Mouse (Mus musculus) layer of hippocampus, postnatal 36 days (tissue): ENCODE measurements around the gene 2700097O09Rik. TPM values are rescaled to one million over a fixed set of nuclear protein-coding genes. Genes with fewer than 3 reads are reported as not detected.
"Not testable (repeated sequence)": the region's sequence is repeated elsewhere in the genome, so short reads cannot be mapped to it uniquely, and the experiment has no call there.

Experiments used
- DNase-seq, 2 experiments: peaks; one replicate each; pipeline ENCODE4 v3.0.0; 2022
- total RNA-seq, 2 experiments: library from RNA; stranded (reverse); gene quantifications; 2 replicates each; pipeline ENCODE4 v1.2.3; 2021

Gene 2700097O09Rik
- total RNA-seq, 2 experiments from 2014 or later = 9.2 to 10.4 TPM

- DNase-seq = no peak
Measured at GRCm38 (mm10) chr12:55027088-55027487, 52.8 kb downstream of the 2700097O09Rik start.

DNA sequence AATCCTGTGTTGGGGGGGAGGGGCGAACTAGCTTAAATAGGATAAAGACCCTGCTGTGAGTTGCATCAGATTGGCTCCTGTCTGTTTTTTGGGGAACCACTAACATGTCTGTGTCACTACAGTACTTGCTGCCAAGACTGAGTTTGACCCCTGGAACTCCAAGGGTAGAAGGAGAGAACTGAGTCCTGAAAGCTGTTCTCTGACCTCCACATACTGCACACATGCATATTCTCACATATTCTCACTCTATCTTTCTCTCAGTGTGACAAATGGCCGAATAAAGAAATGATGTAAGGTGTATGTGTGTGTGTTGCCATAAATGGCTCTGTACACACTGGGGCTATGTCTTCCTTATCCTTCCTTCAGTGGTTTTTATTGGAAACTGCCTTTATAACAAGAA is 56.6 kb downstream of the 2700097O09Rik start:
- no peak for DNase-seq

GRCm38 (mm10) chr12:55019421-55019877 is 60.5 kb downstream of the 2700097O09Rik start:
- DNase-seq = no peak

DNA sequence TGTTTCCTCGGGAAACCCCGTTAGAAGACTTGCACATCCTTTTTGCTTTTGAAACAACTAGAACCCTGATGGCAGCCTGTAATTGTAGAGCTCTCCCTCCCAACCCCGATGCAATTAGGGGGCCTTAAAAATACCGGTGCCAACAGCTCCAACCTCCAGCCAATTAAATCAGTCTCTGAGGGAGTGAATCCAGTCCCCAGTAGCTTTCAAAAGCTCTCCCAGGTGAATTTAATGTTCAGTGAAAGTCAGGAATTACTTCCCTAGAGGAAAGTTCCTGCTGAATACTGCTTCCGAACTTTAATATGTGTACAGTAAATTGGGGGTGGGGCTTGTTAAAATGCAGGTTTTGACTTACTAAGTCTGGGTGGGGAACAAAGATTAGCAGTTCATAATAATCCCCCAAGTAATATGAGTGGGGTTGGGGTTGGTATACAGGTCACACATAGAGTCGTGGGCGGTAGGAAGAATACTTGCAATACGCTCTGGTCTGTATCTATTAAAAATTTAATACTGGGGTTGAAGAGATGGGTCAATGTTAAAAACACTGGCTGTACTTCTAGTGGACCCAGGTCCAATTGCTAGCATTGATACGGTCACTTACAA is 62.7 kb downstream of the 2700097O09Rik start:
- no peak for DNase-seq

- DNase-seq = no peak
Measured at GRCm38 (mm10) chr12:55016339-55017118, 63.4 kb downstream of the 2700097O09Rik start.

GRCm38 (mm10) chr12:55015428-55015827 is 64.5 kb downstream of the 2700097O09Rik start:
- no peak for DNase-seq

DNA sequence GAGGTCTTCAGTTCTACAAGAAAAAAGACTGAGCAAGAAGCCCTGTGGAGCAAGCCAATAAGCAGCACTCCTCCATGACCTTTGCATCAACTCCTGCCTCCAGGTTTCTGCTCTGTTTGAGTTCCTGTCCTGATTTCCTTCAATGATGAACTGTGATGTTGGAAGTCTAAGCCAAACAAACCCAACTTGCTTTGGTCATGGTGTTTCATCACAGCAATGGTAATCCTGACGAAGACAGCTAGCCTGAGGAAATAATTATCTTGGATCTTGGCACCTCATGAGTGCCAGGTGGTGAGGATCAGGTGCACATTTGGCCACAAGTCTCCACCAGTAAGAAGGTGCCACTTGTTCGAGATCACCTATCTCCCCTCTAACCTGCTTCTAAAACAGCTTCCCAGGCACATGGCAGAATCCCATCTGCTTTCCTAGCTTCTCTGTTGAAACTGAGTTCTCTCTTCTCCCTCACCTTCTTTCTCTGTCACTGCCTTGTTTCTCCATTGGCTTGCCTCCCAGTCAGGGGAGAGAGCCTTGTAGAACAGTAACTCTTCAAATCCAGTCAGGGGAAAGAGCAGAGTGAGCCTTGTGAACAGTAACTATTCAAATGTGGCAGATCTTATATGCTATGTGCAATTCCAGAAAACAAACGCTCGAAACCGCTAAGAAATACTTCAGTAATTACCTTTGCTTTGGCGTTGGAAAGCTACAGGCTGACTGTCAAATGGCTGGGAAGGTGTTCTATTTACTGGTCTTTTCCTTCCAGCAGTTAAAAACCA is 66.1 kb downstream of the 2700097O09Rik start, which contains the start of gene Baz1a:
TSS of gene Baz1a (minus strand) at position 723 of the 773 bp plus-strand sequence.
- no peak for DNase-seq

GRCm38 (mm10) chr12:55013031-55013430 is 66.9 kb downstream of the 2700097O09Rik start:
- DNase-seq = no peak

DNA sequence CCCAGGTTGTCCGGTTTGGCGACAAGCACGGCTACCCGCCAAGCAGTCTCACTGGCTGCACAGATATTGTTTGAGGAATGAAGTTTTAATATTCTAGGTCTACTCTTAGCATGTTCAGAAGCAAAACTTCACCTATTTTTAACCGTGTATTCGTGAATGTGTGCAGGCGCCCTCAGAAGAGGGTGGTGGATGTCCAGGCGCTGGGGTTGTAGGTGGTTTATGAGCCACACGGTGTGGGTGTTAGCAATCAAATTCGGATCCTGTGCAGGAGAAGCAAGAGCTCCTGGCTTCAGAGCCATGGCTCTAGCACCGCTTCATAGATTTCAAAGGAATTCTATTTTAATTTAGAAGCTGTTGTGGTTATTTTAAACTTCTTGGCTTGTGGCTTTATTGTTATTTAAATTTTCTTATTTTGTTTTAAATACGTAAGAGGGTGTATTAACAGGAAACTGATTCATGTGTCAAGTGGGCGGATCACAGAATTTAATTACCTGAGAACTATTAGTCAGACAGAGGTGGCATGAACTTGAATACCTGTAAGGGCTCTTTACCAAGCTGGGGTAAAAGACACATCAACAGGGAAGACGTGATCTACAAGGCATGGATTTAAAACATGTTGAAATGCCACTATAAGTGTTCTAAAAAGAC is 72.4 kb downstream of the 2700097O09Rik start:
- no peak for DNase-seq

DNA sequence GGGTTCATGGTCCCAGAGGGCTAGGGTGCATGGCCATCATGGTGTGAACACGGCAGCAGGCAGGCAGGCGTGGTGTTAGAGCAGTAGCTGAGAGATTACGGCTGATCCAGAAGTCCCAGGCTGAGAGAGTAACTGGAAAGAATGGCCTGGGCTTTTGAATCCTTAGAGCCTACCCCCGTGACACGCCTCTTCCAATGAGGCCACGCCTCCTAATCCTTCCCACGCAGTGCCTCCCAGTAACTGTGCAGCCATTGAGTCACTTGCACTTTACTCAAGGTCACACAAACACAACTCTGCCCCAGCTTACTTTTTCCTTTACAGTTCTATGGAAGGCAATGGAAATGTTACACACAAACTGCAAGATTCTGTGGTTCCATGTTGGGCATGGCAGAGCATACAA is 73.8 kb downstream of the 2700097O09Rik start:
- no peak for DNase-seq

GRCm38 (mm10) chr12:55004396-55004795 is 75.5 kb downstream of the 2700097O09Rik start:
- no peak for DNase-seq

DNA sequence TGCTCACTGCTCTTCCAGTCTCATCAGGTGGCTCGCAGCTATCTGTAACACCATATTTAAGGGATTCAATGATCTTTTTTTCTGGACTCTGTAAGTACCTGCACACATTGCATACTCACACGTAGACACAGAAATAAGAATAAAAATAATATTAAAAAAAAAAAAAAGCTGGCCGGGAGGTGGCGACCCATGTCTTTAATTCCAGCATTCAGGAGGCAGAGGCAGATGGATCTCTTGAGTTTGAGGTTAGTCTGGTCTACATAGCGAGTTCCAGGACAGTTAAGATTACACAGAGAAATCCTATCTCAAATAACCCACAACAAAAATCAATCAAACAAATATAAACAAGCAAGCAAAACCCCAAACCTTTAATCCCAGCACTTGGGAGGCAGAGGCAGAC is 76.1 kb downstream of the 2700097O09Rik start:
- no peak for DNase-seq

GRCm38 (mm10) chr12:55002532-55002931 is 77.4 kb downstream of the 2700097O09Rik start:
- DNase-seq = not testable (repeated sequence)

- peak in 1 of 2 experiments; percentile 4 for DNase-seq
Measured at GRCm38 (mm10) chr12:54999016-54999690, 80.8 kb downstream of the 2700097O09Rik start.

DNA sequence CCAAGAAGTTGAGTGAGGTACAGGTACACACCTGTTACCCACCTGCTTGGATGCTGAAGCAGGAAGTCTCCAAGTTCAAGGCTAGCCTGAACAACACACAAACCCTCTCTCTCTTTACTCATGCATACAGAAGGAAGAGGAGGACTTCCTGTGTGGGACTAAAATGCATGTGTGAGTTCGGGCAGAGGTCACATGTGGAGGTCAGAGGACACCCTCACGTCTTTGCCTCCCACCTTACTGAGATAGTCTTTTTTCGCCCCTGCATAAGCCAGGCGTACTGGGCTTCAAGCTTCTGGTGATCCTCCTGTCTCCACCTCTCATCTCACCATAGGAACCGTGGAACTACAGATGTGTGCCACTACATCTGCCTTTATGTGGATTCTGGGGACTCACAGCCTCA is 81.5 kb downstream of the 2700097O09Rik start:
- no peak for DNase-seq

GRCm38 (mm10) chr12:54996979-54997474 is 82.9 kb downstream of the 2700097O09Rik start:
- DNase-seq = no peak

GRCm38 (mm10) chr12:54995965-54996364 is 83.9 kb downstream of the 2700097O09Rik start:
- no peak for DNase-seq
